Mouse (Mus musculus) G1E (cell line): ENCODE measurements around the gene Nsun2.

ENCODE experiments used
- CTCF ChIP-seq: IDR thresholded peaks from 2 replicates; pipeline ENCODE4 v1.5.1; 2012; ENCODE audit warnings: low read depth, low read length, inconsistent platforms, mixed read lengths
- GATA1 ChIP-seq: IDR thresholded peaks from 2 replicates; pipeline ENCODE4 v1.6.1; 2012; ENCODE audit warnings: borderline replicate concordance, low read length, inconsistent platforms, mixed read lengths
- GATA2 ChIP-seq: IDR thresholded peaks from 2 replicates; pipeline ENCODE4 v1.6.1; 2012; ENCODE audit warnings: low read depth, low read length, inconsistent platforms, borderline replicate concordance
- TAL1 ChIP-seq: conservative IDR thresholded peaks from 2 replicates; pipeline ENCODE4 v1.6.1; 2012; ENCODE audit warnings: low read depth, low read length, inconsistent platforms, mixed read lengths

DNA sequence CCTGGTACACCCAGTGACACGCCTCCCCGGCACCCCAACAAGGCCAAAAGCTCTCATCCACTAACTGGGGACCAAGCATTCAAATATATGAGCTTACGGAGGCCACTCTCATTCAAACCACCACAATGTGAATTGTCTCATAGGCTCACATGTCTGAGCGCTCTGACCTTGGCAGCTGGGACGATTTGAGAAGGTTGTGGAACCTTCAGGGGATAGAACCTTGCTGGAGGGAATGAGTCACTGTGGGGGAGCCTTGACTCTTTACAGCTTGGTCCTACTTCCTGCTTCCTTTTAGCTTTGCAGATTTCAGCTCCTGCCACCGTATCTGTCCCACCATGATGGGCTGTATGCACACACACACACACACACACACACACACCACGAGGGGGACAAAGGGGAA is 47.7 kb upstream of the Nsun2 start:
- no peak for TF ChIP-seq CTCF
- no peak for TF ChIP-seq GATA2
- TF ChIP-seq TAL1: no peak
- TF ChIP-seq GATA1: no peak
